Mouse (Mus musculus): Measurements from ENCODE around the gene Sdcbp2.

Sdcbp2 gene

DNA sequence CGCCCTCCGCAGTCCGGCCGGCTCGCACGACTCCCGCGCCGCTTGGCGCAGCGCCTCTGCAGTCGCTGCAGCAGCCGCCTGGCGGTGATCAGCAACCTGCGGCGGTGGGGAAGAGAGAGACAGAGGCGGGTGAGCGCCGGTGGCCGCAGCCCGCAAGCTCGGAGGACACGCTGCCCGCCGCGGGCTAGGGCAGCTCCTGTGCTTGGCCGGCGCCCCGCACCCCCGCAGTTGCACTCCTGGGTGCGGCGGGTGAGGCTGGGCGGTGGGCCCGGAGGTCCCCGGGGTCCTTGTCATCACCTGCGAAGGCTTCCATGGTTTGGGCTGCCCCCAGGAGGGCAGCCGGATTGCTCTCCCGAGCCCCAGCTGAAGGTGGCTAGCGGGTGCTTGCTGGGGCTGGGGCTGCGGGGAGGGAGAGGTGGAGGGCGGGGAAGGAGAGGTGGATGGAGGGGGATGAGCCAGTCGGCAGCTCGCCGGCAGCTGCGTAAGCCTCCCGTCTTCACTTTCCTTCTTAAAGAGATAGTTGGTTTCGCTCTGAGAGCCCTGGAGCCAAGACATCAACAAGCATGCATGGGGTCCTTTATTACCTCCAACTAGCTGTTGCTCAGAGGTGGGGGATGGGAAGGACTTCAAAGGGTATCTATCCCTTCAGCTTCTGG, 59.9 kb downstream of the Sdcbp2 start, which contains the start of gene Snph:
Snph (minus strand) TSS at position 435 of the 656 bp plus-strand sequence.
- peak; percentile 56 for DNase-seq (ENCODE audit: low spot score)

DNA sequence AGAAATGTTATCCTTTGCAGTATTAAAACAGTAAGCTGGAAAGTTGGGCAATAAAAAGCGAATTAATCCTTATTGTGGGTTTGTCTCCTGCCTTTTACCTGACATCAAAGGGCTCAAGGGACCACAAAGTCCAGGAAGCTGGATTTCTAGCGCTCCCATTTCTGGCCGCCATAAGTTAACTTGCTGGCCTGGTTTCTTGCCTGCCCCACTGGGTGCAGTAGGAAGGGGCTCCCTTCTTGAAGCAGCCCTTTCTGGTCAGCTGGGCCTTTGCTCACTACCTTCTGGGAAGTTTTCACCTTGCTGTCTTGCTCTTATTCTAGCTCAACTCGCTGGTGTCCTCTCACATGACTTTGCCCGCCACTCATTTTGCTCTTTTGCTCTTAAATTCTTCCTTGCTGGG, 60.6 kb downstream of the Sdcbp2 start:
- no peak for DNase-seq (ENCODE audit: low spot score)

DNA sequence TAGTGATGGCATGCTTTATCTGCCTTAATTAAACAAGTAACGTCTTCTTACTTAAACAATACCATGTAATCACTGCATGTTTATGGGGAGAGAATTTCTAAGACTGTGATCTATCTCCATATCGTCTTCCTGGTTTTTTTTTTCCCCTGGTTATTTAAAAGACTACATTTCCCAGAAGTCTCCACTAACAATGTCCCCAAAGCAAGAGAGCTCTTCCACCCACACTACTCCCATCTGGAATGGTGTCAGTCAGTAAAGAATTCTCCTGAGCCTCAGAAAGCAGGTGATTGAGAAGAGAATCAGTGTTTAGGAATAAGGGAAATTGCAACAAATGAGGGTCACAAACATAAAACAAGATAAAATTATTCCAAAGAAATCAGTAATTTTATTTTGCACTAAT, 62.5 kb downstream of the Sdcbp2 start:
- no peak for DNase-seq (ENCODE audit: low spot score)

DNA sequence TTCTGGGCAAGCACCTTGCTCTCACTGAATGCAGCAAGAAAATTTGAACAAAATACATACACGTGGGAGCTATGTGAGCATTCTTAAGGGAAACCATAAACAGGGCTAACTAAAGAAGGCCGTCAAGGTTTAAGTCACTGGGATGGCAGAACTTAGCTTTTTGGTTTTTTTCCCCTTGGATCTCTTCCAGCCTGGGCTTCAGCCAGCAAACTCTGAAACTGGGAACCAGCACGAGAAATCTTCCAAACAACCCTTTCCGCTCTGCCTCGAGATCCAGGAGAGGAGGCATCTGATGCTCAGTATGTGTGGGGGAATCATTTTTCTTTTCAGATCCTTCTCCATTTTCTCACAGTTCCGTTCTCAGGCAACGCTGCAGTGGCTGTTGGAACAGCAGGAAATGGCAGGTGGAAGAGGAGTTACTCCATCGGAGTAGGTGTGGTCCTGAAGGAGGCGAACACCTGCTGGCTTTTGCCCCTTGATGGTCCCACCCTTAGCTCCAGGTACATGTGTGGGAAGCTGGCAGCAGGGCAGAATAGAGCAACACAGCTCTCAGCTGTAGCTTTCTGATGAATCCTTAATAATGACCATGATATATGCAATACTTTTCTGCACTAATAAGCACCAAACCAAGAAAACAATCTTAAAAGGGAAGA, 63.1 kb downstream of the Sdcbp2 start:
- DNase-seq (ENCODE audit: low spot score): no peak

DNA sequence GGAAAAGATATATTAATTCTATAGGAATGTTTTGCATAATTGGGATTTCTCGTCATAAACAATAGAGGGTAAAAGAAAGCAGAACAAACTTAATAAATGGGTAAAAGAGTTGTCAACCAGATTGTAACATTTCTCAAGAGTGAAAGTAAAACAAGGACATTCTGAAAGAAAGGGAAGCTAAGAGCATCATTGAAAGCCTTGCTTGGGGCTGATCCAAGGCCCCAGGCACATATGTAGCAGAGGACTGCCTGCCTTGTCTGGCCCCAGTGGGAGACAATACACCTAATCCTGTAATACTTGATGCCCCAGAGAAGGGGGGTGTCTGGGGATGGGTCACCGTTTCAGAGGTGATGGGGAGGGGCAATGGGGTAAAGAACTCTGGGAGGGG, 63.6 kb downstream of the Sdcbp2 start:
- DNase-seq (ENCODE audit: low spot score): no peak

All from T-cell, adult 2 months (primary cell).